Mouse (Mus musculus) myocyte (in vitro differentiated cells): ENCODE data around the gene Rps27rt. TPM values are rescaled to one million over a fixed set of nuclear protein-coding genes. Genes with fewer than 3 reads are reported as not detected.
A peak's percentile ranks its signal among the peaks of the same experiment; 100 is the strongest.

Experiments used
- H3K27me3 ChIP-seq: one replicate; pipeline ENCODE4 v1.6.1; 2011; ENCODE audit not compliant: control insufficient read depth, insufficient read depth, insufficient read length
- H3K36me3 ChIP-seq: one replicate; pipeline ENCODE4 v1.6.1; 2011; ENCODE audit not compliant: control insufficient read depth, insufficient read depth
- H3K4me2 ChIP-seq: one replicate; pipeline ENCODE4 v1.6.1; 2011; ENCODE audit warnings: low read depth, control low read depth
- H3K4me3 ChIP-seq: one replicate; pipeline ENCODE4 v1.5.1; 2011; ENCODE audit warnings: mild to moderate bottlenecking, control low read depth, moderate library complexity
- H3K79me2 ChIP-seq: one replicate; pipeline ENCODE4 v1.6.1; 2011; ENCODE audit not compliant: control insufficient read depth, insufficient read depth
- H3ac ChIP-seq: one replicate; pipeline ENCODE4 v1.6.1; 2011; ENCODE audit not compliant: control insufficient read depth, insufficient read length
- CEBPB ChIP-seq: IDR thresholded peaks from 2 replicates; pipeline ENCODE4 v1.6.1; 2011; ENCODE audit warnings: mild to moderate bottlenecking, moderate library complexity; ENCODE audit not compliant: poor library complexity, insufficient read depth, severe bottlenecking
- E2F4 ChIP-seq: IDR thresholded peaks from one replicate; pipeline ENCODE4 v1.6.1; 2011; ENCODE audit warnings: mild to moderate bottlenecking, control low read depth, moderate library complexity; ENCODE audit not compliant: insufficient read depth
- MAX ChIP-seq: IDR thresholded peaks from one replicate; pipeline ENCODE4 v1.6.1; 2011; ENCODE audit warnings: low read depth, mild to moderate bottlenecking, control low read depth
- MYOD1 ChIP-seq, 3 experiments: IDR thresholded peaks; one replicate each; pipeline ENCODE4 v1.6.1; 2011; ENCODE audit warnings: control low read depth in 2 of 3, low read depth in 2 of 3, mild to moderate bottlenecking in 2 of 3, moderate library complexity in 1 of 3; ENCODE audit not compliant: insufficient read length in 2 of 3, control insufficient read depth in 1 of 3
- MYOG ChIP-seq, 3 experiments: IDR thresholded peaks; one replicate each; pipeline ENCODE4 v1.6.1; 2011; ENCODE audit warnings: control low read depth in 2 of 3, low read depth in 2 of 3, mild to moderate bottlenecking in 2 of 3; ENCODE audit not compliant: insufficient read length in 2 of 3, control insufficient read depth in 1 of 3, insufficient read depth in 1 of 3
- POLR2A ChIP-seq: IDR thresholded peaks from one replicate; pipeline ENCODE4 v1.6.1; 2011; ENCODE audit warnings: low read depth, mild to moderate bottlenecking, control low read depth, moderate library complexity; ENCODE audit not compliant: insufficient read length
- POLR2AphosphoS2 ChIP-seq: IDR thresholded peaks from one replicate; pipeline ENCODE4 v1.6.1; 2011; ENCODE audit warnings: low read depth, control low read depth; ENCODE audit not compliant: insufficient read length
- REST ChIP-seq: IDR thresholded peaks from one replicate; pipeline ENCODE4 v1.6.1; 2011; ENCODE audit warnings: mild to moderate bottlenecking, control low read depth, moderate library complexity; ENCODE audit not compliant: insufficient read depth, insufficient read length
- SRF ChIP-seq: IDR thresholded peaks from one replicate; pipeline ENCODE4 v1.6.1; 2011; ENCODE audit warnings: low read depth; ENCODE audit not compliant: control insufficient read depth, insufficient read length
- TCF12 ChIP-seq: IDR thresholded peaks from one replicate; pipeline ENCODE4 v1.6.1; 2011; ENCODE audit warnings: mild to moderate bottlenecking, control low read depth; ENCODE audit not compliant: poor library complexity, insufficient read depth, severe bottlenecking
- TCF3 ChIP-seq: IDR thresholded peaks from one replicate; pipeline ENCODE4 v1.6.1; 2011; ENCODE audit warnings: low read depth, control low read depth; ENCODE audit not compliant: insufficient read length
- USF1 ChIP-seq: IDR thresholded peaks from one replicate; pipeline ENCODE4 v1.6.1; 2011; ENCODE audit warnings: low read depth, mild to moderate bottlenecking, control low read depth, moderate library complexity
- polyA plus RNA-seq: library from polyadenylated mRNA; unstranded; fragments of >200 nt; fragmentation: generic; extraction: Trizol; gene quantifications from one replicate; pipeline ENCODE4 v1.2.1, GENCODE M21; 2012; ENCODE audit warnings: missing spikeins

Gene Rps27rt
- polyA plus RNA-seq, 1 experiment = 223 TPM

DNA sequence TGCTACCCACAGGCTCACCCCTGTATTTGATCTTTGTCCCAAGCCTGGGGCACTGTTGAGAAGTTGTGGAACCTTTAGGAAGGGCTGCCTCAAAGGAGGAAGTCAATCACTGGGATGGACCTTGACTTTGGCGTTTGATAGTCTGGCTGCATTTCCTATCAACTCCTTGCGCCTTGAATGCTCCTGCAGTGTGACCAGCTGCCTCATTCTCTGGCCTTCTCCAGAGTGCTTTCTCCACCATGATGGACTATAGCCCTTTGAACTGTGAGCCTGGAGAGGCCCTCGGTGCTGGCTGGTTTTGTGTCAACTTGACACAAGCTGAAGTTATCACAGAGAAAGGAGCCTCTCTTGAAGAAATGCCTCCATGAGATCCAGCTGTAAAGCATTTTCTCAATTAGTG lies 37.9 kb downstream of the Rps27rt start:
- H3K4me2 ChIP-seq = no peak overlapping the region
- no peak overlapping the region for H3K4me3 ChIP-seq
- no peak overlapping the region for H3ac ChIP-seq
- no peak for TF ChIP-seq TCF3
- no peak for TF ChIP-seq USF1
- TF ChIP-seq MYOD1 (IDR thresholded peaks at IDR 0.05; ENCODE audit: control insufficient read depth in 1 of 3, insufficient read length in 2 of 3, low read depth in 2 of 3) = no peak
- TF ChIP-seq MYOG (IDR thresholded peaks at IDR 0.05; ENCODE audit: control insufficient read depth in 1 of 3, insufficient read depth in 1 of 3, insufficient read length in 2 of 3, low read depth in 2 of 3) = no peak
- TF ChIP-seq CEBPB = no peak
- no peak for TF ChIP-seq REST
- TF ChIP-seq POLR2A = no peak
- TF ChIP-seq TCF12 = no peak
- TF ChIP-seq E2F4 = no peak
- no peak for TF ChIP-seq MAX
- no peak for TF ChIP-seq POLR2AphosphoS2
- TF ChIP-seq SRF = no peak
- H3K79me2 ChIP-seq = no peaks in the 10 kb centered on the region
- H3K36me3 ChIP-seq = no peaks in the 10 kb centered on the region
- no peaks in the 10 kb centered on the region for H3K27me3 ChIP-seq

DNA sequence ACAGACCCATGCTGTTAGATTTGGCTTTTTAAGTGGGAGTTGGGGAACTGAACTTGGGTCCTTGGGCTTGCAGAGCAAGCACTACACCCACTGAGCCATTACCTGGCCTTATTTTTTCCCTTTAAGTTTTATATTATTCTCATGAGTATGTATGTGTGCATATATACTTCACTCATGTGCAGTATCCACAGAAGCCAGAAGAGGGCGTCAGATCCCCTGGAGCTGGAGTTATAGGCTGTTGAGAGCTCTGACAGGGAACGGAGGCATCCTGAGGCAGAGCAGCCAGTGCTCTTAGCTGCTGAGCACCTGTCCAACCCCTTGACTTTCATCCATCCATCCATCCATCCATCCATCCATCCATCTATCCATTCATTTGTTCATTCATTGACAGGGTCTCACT lies 45.9 kb downstream of the Rps27rt start:
- H3ac ChIP-seq = no peak overlapping the region
- no peaks in the 10 kb centered on the region for H3K36me3 ChIP-seq
- H3K4me3 ChIP-seq = no peak overlapping the region
- TF ChIP-seq USF1 (no peak), MYOG (IDR thresholded peaks at IDR 0.05; ENCODE audit: control insufficient read depth in 1 of 3, insufficient read depth in 1 of 3, insufficient read length in 2 of 3, low read depth in 2 of 3) (no peak), POLR2AphosphoS2 (no peak), REST (no peak), MAX (no peak), TCF12 (no peak), E2F4 (no peak), MYOD1 (IDR thresholded peaks at IDR 0.05; ENCODE audit: control insufficient read depth in 1 of 3, insufficient read length in 2 of 3, low read depth in 2 of 3) (no peak), CEBPB (no peak), SRF (no peak), POLR2A (no peak), TCF3 (no peak)
- no peak overlapping the region for H3K4me2 ChIP-seq
- no peaks in the 10 kb centered on the region for H3K79me2 ChIP-seq
- no peaks in the 10 kb centered on the region for H3K27me3 ChIP-seq

- no peak for TF ChIP-seq USF1
- no peak for TF ChIP-seq MYOG (IDR thresholded peaks at IDR 0.05; ENCODE audit: control insufficient read depth in 1 of 3, insufficient read depth in 1 of 3, insufficient read length in 2 of 3, low read depth in 2 of 3)
- no peak for TF ChIP-seq MAX
- no peak for TF ChIP-seq SRF
- TF ChIP-seq POLR2AphosphoS2 = no peak
- no peak for TF ChIP-seq POLR2A
- Histone ChIP-seq H3K4me3 (no peak overlapping the region), H3K36me3 (no peaks in the 10 kb centered on the region), H3K4me2 (no peak overlapping the region), H3ac (no peak overlapping the region), H3K79me2 (no peaks in the 10 kb centered on the region), H3K27me3 (no peaks in the 10 kb centered on the region)
Measured at GRCm38 (mm10) chr9:114935321-114935720, 47.2 kb downstream of the Rps27rt start.

DNA sequence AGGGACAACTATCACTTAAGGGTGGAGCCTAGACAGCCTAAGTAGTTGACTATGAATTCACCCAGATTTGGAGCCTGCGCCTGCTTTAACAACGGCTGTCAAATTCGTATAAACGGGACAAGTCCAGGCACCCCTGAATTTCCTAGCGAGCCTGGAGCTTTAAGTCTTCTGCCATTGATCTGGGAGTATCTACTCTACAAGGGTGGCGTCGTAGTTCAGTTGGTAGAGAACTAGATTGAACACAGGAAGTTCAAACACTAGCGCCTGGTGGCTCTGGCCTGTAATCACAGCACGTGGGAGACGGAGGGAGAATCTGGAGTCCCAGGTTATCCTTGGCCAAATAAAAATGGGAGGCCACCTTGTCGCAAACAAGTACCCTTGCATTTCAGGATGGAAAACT lies 48.3 kb downstream of the Rps27rt start:
- peak overlapping the region; percentile 76 for H3ac ChIP-seq
- H3K27me3 ChIP-seq = no peaks in the 10 kb centered on the region
- TF ChIP-seq POLR2A (no peak), POLR2AphosphoS2 (no peak)
- peak overlapping the region; percentile 56 for H3K4me2 ChIP-seq
- peak overlapping the region; percentile 37 for H3K4me3 ChIP-seq
- no peaks in the 10 kb centered on the region for H3K79me2 ChIP-seq
- H3K36me3 ChIP-seq = no peaks in the 10 kb centered on the region

DNA sequence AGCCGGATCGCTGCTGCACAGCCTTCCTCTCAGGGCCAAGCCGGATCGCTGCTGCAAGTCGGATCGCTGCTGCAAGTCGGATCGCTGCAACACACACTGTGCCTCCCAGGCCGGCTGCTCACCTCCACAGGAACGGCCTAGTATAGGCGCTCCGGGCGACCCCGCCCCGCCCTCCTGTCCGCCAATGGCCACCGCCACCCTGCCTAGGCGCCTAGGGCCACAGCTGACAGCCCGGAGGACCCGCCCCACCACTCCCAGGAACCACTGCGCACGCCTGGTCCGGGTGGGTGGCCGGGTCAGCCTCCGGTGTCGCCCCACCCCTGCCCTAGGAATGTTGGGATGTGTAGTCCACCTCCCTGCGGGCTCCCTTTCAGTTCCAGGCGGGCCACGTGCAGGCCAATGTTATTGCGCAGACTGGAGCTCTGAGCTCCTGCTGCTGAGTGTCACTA lies 48.8 kb downstream of the Rps27rt start, which contains the start of gene Gpd1l:
Gene Gpd1l, minus strand, starts transcription at position 265 of the 449 bp plus-strand sequence.
- Histone ChIP-seq H3K27me3 (no peaks in the 10 kb centered on the region), H3K4me2 (peak within 1 kb of the TSS; percentile 95), H3K4me3 (peak within 1 kb of the TSS; percentile 37), H3K79me2 (no peaks in the 10 kb centered on the region), H3ac (peak within 1 kb of the TSS; percentile 76), H3K36me3 (no peaks in the 10 kb centered on the region)
- TF ChIP-seq E2F4 (no peak), TCF12 (no peak), SRF (peak; percentile 61), MYOD1 (IDR thresholded peaks at IDR 0.05; ENCODE audit: control insufficient read depth in 1 of 3, insufficient read length in 2 of 3, low read depth in 2 of 3) (peak in 1 of 3 experiments; percentile 63), POLR2A (peak; percentile 88), REST (no peak), MYOG (IDR thresholded peaks at IDR 0.05; ENCODE audit: control insufficient read depth in 1 of 3, insufficient read depth in 1 of 3, insufficient read length in 2 of 3, low read depth in 2 of 3) (peak in 1 of 3 experiments; percentile 69), POLR2AphosphoS2 (peak; percentile 82), CEBPB (no peak), USF1 (peak; percentile 55), MAX (no peak), TCF3 (no peak)
